Mouse (Mus musculus) cerebellum, adult 9-10 months (tissue): ENCODE measurements at regions not wholly inside any gene's neighbourhood (a gene's known extent, or its start where the extent isn't known, plus 50 kb on each side); places are given as distances from the start of the nearest gene placed in this dataset.
A peak's percentile ranks its signal among the peaks of the same experiment; 100 is the strongest.

Experiments
- DNase-seq: peaks from one replicate; pipeline ENCODE4 v3.0.0; 2022

DNA sequence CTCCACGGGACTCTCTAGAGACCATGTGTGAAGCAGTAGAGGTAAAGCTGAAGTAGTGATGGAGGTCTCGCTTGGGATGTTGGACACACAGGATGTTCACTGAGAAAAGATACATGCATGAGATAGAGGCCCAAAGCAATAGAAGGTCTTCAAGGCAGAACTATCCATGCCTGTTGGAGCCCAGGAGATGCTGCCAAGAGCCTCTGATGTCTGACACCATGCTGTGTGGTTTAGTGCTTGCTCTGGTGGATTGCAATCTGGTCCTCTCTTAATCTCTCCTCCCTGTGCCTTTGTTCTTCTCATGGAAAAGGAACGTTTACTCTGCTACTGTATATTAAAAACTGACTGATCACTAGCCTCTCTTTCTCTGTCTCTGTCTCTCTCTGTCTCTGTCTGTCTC lies 370.0 kb downstream of the Matn1 start:
- DNase-seq, result peak; percentile 5

DNA sequence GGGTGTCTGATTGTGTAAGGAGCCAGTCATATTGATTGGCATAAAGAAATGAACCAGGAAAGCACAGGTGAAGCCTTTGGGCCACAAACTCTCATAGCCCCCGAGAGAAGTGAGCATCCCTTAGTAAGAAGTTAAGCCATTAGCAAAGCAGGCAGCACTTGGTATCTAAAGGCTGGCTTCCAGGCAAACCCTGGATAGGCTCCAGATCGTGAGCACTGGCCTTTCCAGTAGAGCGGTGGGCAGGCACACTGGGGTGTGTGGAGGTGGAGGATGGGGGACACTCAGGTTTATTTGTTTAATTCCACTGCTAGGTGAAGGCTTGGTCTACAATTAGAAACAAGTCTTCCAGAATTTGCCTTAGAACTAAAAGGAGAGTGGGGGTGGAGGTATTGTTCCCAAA lies 371.9 kb downstream of the Matn1 start:
- DNase-seq, result no peak

DNA sequence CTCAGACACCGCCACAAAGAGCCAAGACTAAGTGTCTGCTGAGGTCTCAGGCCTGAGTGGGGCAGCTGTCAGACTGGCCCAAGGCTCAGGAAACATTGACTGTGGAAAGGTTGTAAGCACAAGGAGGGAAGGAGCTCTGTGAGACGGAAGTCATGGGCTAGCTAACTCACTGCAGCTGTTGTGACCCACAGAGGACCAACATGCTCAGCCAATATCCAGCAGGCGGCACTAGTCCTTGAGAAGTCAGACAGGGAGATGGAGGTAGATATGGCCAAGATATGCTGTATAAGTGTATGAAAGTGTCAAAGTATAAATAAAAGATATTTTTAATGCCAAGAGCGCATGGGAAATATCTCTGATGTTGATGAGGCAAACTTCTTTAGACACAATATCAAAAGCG lies 378.1 kb downstream of the Matn1 start:
- DNase-seq, result no peak

- peak; percentile 5 for DNase-seq
Measured at GRCm38 (mm10) chr4:131324486-131324885, 380.3 kb downstream of the Matn1 start.

GRCm38 (mm10) chr4:131325200-131325599 lies 381.0 kb downstream of the Matn1 start:
- no peak for DNase-seq

- no peak for DNase-seq
Measured at GRCm38 (mm10) chr4:131325609-131326008, 381.4 kb downstream of the Matn1 start.

DNA sequence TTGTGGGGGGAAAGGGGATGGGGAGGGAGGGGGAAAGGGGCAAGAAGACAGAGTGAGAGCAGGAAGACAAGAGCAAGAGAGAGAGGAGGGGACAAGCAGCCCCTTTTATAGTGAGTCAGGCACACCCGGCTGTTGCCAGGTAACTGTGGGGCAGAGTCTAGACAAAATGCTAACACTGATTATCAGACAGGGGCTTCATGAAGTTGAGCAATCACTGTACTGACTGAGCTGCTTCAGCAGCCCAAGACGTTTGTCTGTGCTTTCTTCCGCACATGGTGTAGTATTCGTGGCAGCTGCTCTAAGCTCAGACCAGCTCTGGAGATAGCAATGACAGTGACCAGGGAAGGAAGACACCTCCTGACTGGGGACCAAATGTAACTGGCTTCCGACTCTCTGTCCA lies 385.2 kb downstream of the Matn1 start:
- DNase-seq, result no peak

DNA sequence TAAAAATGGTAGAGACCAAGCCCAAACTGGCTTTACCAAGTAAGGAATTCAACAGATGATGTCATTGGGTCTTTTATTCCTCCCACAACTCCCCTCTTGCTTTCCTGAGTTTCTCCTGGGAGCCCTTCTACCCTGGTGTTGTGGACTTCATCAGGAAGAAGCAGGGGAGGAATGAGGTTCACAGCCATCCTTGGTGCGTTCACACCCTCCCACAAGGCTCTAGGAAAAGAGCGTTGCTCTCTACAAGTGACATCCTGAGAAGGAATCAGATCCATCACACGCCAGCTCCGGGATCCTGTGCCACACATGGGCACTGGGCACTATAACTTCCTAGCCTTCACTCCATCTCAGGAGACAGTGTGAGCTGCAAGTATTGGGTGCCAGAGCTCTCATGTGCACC lies 387.5 kb downstream of the Matn1 start:
- no peak for DNase-seq

GRCm38 (mm10) chr4:131336801-131337200 lies 392.6 kb downstream of the Matn1 start:
- DNase-seq, result peak; percentile 11

- DNase-seq, result no peak
Measured at GRCm38 (mm10) chr4:131340993-131341695, 397.0 kb downstream of the Matn1 start.

DNA sequence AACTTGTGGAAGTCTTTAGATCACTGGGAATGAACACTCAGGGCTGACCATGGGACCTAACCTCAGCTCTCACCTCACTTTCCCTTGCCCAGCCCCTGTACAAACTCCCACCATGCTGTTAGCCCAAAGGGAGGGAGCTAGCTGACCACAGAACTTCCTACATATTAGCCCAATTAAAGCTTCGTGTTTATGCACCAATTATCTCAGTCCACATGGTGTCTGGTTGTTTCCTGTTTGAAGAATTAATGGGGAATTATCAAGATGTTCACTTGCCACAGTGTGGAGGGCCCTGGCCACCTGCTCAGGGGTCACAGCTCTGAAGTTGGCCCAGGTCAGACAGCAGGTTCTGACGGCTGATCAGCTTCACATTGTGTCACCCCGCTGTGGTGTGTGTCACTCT lies 402.5 kb downstream of the Matn1 start:
- DNase-seq, result no peak

- no peak for DNase-seq
Measured at GRCm38 (mm10) chr4:131350268-131350667, 406.1 kb downstream of the Matn1 start.

GRCm38 (mm10) chr4:131354908-131355307 lies 410.7 kb downstream of the Matn1 start:
- no peak for DNase-seq

GRCm38 (mm10) chr4:131355526-131355991 lies 411.4 kb downstream of the Matn1 start:
- no peak for DNase-seq

DNA sequence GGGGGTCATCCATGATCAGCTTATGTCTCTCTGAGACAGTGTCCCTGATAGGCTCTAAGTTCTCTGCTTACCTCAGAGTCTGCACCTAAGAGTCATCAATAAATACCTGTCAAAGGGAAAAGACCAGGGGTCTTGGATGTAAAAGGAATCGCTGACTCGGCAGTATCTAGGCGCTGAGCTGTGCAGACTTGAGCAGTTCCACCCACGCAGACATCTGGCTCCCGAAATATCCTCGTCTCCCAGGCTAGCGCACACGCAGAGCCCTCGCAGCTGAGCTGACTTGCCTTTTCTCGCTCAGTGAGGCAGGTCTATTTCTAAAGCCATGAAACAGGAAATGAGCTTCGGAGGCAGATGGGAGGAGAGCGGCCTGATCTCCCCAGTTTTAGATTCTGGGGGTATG lies 412.1 kb downstream of the Matn1 start:
- no peak for DNase-seq

DNA sequence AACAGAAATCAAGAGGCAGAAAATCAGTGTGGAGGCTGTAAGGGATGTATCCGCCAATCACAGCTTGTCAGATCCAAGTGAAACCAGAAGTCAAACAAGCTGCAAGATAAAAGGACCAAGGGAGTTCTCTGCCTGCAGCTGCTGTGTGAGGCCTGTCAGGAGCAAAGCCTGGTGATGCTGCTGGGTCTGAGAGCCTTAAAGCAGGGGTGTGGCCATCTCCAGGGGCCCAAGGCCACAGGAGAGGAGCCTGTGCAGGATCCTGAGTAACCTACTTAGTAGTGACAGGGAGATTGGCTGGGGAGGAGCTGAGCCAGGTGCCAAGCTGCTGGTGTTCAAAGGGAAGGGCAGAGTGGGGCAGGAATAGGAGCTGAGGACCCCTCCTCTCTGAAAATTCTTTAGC lies 418.8 kb downstream of the Matn1 start:
- DNase-seq, result no peak

- DNase-seq, result peak; percentile 59
Measured at GRCm38 (mm10) chr4:131364671-131365252, 420.6 kb downstream of the Matn1 start.

DNA sequence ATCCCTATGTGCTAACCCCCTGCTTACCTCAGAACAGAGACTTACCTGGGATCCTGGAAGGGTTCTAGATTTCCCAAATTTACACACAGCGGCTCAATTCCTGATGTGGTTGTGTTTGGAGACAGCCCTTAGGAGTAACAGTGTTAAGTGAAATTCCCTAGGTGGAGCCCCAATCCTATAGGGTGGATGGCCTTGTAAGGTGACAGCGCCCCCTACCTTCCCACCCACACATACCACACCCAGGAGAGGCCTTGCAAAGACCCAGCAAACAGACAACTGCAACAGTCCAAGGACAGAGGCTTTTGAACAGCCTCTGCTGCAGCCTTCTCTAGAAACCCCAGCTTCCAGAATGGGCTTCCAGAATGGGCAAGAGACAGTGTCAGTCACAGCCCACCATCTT lies 421.8 kb downstream of the Matn1 start:
- no peak for DNase-seq

GRCm38 (mm10) chr4:131366656-131367055 lies 422.5 kb downstream of the Matn1 start:
- DNase-seq, result no peak

- DNase-seq, result no peak
Measured at GRCm38 (mm10) chr4:131372517-131372916, 428.3 kb downstream of the Matn1 start.

GRCm38 (mm10) chr4:131373172-131373571 lies 429.0 kb downstream of the Matn1 start:
- DNase-seq, result no peak

- DNase-seq, result no peak
Measured at GRCm38 (mm10) chr4:131374527-131375290, 430.5 kb downstream of the Matn1 start.

- no peak for DNase-seq
Measured at GRCm38 (mm10) chr4:131381063-131381462, 436.9 kb downstream of the Matn1 start.

GRCm38 (mm10) chr4:131381529-131381928 lies 437.3 kb downstream of the Matn1 start:
- DNase-seq, result no peak
